Mouse (Mus musculus): ENCODE results near the gene Lpin1. TPM values are rescaled to one million over a fixed set of nuclear protein-coding genes. Genes with fewer than 3 reads are reported as not detected.

Lpin1 gene
- polyA plus RNA-seq (2014; fragmentation: Illumina TruSeq; extraction: RNeasy Lipid Tissue Mini Kit (QIAGEN cat#74804)): 10.5 TPM

DNA sequence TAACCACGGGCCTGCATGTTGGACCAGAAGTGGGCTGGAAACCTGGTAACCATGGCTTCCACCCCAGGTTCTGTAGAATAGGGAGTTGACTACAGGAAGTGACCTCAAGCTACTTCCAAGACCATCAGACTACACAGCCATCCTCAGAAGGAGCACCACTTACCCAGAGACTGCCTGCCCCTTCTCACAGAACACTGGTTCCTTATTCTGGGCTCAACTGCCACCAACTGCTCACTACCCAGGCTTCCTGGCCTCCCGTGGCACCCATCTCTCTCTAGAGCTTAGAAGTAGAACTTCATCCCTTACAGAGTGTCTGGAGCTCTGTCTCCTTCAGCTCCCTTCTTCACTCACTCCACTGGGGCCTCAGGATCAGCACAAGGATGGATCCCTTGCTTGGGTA is at the start of gene Lpin1:
TSS of gene Lpin1 (minus strand) at position 31 of the 400 bp plus-strand sequence.

DNA sequence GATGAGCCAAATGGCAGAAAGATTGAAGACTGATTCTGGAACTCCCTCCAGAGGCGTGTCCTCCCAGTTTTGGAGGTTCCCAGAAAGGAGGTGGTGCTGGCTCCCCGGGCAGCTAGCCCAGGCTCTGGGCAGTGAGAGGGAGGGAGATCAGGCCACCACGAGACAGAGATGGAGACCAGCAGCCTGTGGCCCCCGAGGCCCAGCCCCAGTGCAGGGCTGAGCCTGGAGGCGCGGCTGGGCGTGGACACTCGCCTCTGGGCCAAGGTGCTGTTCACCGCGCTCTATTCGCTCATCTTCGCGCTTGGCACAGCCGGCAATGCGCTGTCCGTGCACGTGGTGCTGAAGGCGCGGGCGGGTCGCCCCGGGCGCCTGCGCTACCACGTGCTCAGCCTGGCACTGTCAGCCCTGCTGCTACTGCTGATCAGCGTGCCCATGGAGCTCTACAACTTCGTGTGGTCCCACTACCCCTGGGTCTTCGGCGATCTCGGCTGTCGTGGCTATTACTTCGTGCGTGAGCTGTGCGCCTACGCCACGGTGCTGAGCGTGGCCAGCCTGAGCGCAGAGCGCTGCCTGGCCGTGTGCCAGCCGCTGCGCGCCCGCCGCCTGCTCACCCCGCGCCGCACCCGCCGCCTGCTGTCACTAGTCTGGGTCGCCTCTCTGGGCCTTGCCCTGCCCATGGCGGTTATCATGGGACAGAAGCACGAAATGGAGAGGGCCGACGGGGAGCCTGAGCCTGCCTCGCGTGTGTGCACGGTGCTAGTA is 42.7 kb upstream of the Lpin1 start, which contains the start of gene Ntsr2:
TSS of gene Ntsr2 (plus strand) at position 51 of the 762 bp plus-strand sequence.

Other genes with a start within 250 kb of the Lpin1 start
- not detected for gene Ntsr2, start 42.4 kb upstream of the Lpin1 start, polyA plus RNA-seq (2014; fragmentation: Illumina TruSeq; extraction: RNeasy Lipid Tissue Mini Kit (QIAGEN cat#74804))
- gene Greb1, start 189.9 kb upstream of the Lpin1 start, polyA plus RNA-seq (2014; fragmentation: Illumina TruSeq; extraction: RNeasy Lipid Tissue Mini Kit (QIAGEN cat#74804)): 113 TPM
- 59.5 TPM for gene E2f6, start 200.0 kb upstream of the Lpin1 start, polyA plus RNA-seq (2014; fragmentation: Illumina TruSeq; extraction: RNeasy Lipid Tissue Mini Kit (QIAGEN cat#74804))

All from ovary, adult 10 weeks (tissue).